Mouse (Mus musculus) monocyte, adult 5-6 weeks (primary cell): ENCODE results near the gene Iqcb1. TPM values are rescaled to one million over a fixed set of nuclear protein-coding genes. Genes with fewer than 3 reads are reported as not detected.
A peak's percentile ranks its signal among the peaks of the same experiment; 100 is the strongest.

Experiments
- ATAC-seq: fragments of 153-309, 156-312 bp; replicated peaks from 2 replicates; pipeline ENCODE4 v1.8.0; 2017; ENCODE audit warnings: mild to moderate bottlenecking; ENCODE audit not compliant: low TSS enrichment, insufficient number of reproducible peaks, severe bottlenecking, poor library complexity, low FRiP score
- total RNA-seq: library from RNA; stranded (forward); fragments of 200-1000, 200-491, 200-594 nt; gene quantifications from 3 replicates; pipeline ENCODE4 v1.2.3, GENCODE M21; 2017

The Iqcb1 gene
- total RNA-seq, 1 experiment from 2014 or later = 35.6 TPM

DNA sequence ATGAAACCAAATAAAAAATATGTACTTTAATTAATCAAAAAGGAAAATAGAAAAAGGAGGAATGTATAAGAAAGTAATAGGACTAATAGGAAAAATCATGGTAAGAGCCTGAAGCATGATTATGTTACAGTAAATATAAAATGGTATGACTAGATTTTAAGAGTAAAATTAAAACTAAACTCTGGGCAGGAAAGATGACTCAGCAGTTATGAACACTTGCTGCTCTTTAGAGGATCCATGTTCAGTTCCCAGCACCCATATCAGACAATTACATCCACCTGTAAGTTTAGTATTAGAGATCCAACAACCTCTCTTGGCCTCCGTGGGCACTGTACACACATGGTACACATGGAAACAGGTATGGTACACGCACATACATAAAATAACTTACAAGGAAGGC, 41.3 kb downstream of the Iqcb1 start:
- ATAC-seq = no peak

DNA sequence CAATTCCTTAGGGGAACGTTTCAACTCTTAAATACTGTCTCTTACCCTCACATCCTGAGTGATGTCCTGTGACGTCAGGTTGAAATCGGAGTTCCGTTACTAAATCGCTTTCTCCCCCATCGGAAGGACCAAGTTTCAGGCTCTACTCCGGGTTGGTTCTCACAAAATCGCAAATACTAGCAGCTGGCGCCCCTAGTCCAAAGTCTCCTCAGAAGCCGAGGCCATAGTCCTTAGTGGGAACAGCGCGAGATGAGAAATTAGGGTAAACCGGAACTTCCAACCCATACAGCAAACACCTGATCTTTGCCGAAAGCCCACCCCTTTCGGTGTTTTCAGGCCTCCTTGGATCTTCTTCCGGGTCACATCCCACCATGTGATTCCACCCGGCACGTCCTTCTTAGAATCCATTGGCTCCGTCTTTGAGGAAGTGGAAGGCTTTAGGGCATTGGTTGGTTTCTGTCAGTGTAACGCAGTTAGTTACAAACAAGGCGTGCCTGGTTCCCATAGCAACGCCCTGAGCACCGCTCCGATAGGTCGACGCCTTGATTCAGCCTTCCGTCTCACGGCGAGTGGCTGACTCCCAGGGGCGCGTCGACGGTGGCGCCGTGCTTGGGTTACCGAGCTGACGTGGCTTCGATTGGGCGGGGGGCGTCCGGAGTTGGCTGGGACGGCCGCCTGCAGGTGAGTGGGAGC, 46.5 kb downstream of the Iqcb1 start, which contains the start of the genes Eaf2 and Golgb1:
Eaf2 (minus strand) TSS at position 421 of the 693 bp plus-strand sequence.
Golgb1 (plus strand) TSS at position 558 of the 693 bp plus-strand sequence.
- ATAC-seq = peak; percentile 99

DNA sequence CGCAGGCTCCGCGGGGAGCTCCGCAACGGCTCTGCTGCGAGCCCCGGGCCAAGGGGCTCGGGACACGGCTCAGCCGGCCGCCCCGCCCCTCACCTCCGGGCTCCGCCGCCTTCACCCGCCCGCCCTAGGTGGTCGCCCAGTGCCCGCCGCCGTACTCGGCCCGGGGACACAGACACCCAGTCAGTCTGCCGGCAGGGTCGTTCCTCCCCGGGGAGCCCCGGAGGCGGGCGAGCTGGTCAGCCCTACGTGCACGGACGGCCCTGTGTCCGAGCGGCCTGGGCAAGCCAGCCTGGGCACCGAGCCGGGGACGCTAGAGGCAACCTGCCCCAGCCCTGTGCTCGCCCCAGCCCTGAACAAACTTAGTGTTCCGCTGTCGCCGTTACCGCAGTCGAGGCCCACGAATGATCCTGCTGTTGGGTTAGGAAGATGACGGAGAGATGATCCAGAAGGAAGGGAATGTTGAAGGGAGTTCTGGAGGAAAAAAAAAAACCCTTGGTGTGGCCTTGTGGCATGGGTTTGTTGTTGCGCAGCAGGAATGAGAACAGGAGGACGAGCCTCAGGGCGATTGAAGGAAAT, 47.2 kb downstream of the Iqcb1 start:
- ATAC-seq = no peak

DNA sequence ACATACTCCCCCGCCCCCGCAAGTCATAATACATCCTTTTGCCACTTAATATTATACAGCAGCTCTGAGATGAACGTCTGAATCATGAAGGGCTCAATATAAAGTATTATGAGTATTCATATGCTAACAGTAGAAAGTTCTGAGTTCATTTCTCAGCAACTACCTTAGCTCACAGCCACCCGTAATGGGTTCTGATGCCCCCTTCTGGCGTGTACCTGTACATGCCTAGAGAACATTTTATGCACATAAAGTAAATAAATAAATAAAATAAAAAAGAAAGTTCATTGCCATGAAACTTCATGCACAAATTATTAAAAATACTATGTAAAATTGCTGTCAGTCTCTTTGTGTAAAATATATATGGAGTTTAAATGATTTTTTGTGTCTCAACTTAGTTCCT, 49.1 kb downstream of the Iqcb1 start:
- no peak for ATAC-seq

DNA sequence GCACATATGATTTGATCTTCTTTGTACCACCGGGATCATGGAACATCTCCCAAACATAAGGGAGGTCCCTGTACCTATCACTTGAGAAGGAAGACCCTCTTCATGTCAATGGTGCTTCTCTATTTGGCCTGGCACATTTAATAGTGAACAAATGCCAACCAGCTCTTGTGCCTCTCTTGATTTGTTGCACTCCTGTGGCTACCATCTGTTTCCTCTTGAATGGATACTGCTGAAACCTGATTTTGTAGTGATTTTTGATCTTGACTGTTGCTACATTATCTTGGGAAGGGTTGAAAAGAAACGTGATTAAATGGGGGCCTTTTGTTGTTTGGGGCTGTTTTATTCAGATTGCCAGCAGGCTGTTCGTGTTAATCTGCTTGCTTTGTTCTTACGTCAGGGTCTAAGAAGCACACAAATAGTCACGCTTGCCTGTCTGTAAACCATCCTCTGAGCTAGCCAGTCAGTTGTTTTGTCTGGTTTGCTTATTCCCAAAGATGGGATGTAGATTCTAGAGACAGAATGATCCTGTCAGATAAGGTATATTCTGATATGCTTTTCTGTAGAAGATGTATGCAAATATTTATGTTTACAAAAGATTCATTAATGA, 54.7 kb downstream of the Iqcb1 start:
- no peak for ATAC-seq

- no peak for ATAC-seq
Measured at GRCm38 (mm10) chr16:36884881-36885280, 56.7 kb downstream of the Iqcb1 start.

DNA sequence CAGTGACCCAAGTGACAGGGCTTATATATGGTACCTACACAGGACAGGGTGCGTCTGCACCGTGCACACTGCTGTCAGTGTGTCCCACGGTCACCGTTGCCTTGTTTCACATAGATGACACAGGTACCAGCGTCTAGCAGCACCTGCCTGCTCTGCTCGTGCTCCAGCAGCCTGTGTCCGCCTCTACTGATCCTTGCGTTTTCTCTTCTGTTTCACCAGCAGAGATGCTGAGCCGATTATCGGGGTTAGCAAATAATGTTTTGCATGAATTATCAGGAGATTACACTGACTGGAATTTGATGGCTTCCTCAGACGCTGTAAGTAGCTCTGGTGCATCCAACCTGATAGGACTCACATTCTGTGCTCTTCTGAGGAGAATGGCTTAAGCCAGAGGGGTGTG, 57.7 kb downstream of the Iqcb1 start:
- ATAC-seq = no peak

- ATAC-seq = no peak
Measured at GRCm38 (mm10) chr16:36887546-36887945, 59.4 kb downstream of the Iqcb1 start.

GRCm38 (mm10) chr16:36890559-36890958, 62.4 kb downstream of the Iqcb1 start:
- no peak for ATAC-seq

GRCm38 (mm10) chr16:36891415-36891814, 63.2 kb downstream of the Iqcb1 start:
- ATAC-seq = no peak

DNA sequence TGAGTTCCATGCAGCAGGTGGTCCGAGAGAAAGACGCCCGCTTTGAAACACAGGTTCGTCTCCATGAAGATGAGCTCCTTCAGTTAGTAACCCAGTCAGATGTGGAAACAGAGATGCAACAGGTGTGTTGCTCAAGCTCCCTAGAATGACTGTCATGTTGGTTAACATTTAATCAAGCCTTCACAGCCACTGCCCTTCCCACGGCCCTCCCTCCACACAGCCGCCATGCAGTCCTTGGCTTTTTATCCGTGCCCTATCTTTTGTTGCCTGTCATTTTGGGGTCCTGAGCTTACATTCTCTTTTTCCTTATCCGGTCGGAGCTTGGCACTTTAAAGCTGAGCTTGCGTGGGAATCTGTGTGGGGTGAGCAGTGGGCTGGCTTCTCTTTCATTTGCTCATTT, 65.1 kb downstream of the Iqcb1 start:
- no peak for ATAC-seq

GRCm38 (mm10) chr16:36896712-36897111, 68.5 kb downstream of the Iqcb1 start:
- ATAC-seq = no peak

DNA sequence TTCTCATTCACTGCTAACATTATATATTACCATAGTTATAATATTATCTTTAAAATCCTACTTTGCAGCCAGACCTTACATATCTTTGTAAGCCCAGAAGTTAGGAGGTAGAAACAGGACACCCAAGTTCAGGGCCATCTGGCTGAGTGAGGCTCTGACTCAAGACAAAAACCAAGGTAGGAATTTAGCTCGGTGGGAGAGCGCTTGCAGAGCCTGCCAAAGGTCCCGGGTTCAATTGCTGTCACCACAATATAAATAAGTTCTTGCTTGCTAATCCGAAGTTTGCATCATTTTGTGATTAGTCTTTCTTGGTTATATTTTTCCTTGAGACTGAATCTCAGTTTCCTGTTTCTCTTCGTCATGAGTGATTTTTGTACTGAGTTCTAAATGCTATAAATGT, 75.0 kb downstream of the Iqcb1 start:
- no peak for ATAC-seq

DNA sequence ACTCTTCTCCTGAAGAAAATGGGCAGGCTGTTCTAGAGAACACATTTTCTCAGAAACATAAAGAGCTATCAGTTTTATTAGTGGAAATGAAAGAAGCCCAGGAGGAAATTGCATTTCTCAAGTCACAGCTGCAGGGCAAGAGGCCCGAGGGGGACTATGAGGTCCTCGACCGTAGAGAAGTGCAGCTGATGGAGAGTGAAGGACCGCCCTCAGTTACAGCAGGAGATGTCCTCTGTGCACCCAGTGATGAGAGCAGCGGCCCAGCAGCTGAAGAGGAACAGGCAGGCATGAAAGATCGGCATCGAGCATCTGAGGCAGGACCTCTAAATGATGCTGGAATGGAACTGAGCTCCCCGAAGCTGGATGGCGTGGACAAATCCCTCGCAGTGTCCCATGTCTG, 83.7 kb downstream of the Iqcb1 start:
- no peak for ATAC-seq

- ATAC-seq = no peak
Measured at GRCm38 (mm10) chr16:36912311-36912710, 84.1 kb downstream of the Iqcb1 start.

- no peak for ATAC-seq
Measured at GRCm38 (mm10) chr16:36914195-36914594, 86.0 kb downstream of the Iqcb1 start.

DNA sequence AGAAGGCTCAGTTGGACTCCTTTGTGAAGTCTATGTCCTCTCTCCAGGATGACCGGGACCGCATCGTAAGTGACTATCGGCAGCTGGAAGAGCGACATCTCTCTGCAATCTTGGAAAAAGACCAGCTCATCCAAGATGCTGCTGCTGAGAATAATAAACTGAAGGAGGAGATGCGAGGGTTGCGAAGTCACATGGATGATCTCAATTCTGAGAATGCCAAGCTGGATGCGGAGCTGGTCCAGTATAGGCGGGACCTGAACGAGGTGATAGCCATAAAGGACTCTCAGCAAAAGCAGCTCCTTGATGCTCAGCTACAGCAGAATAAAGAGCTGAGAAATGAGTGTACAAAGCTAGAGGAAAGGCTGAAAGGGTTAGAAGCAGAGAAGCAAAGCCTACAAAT, 90.3 kb downstream of the Iqcb1 start:
- ATAC-seq = no peak

DNA sequence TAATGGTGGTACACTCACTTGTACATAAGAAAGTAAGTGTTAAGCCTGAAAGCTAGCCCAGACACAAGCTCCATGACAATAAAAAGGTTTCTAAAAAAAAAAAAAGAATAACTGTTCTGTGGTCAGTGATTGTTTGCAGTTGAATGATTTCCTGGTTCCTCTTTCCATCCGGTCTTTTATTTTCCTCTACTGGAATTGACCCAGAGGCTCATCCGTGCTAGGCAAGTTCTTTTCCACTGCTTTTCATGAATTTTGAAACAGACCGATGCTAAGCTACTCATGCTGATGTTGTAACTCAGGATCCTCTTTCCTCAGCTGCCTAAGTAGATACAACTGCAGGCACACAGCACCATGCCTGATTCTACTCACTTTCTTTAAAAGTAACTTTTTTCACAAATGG, 92.2 kb downstream of the Iqcb1 start:
- ATAC-seq = no peak

DNA sequence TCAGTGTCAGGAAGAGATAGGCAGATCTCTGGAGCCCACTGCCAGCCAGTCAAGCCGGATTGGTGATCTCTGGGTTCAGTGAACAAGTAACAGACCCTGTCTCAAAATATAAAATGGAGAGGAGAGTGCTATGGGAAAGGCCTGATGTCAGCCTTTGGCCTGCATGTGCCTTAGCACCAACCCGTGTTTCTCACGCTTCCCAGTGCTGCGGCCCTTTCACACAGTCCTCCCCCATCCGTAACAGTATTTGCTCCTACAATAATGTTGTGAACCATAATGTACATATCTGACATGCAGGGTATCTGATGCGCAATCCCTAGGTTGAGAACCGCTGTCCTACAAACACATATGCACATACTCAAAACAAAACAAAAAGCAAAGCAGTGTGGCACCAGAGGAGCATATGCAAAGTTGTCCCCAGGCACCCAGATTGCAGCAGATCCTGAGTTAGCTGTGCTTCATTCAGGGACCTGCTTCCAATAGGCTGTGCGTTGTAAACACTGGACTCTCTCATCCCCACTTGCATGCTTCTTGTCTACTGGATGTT, 93.0 kb downstream of the Iqcb1 start:
- ATAC-seq = no peak

- no peak for ATAC-seq
Measured at GRCm38 (mm10) chr16:36921980-36922379, 93.8 kb downstream of the Iqcb1 start.
